Mouse (Mus musculus): ENCODE measurements at regions not wholly inside any gene's neighbourhood (a gene's known extent, or its start where the extent isn't known, plus 50 kb on each side); places are given as distances from the start of the nearest gene placed in this dataset.
A peak's percentile ranks its signal among the peaks of the same experiment; 100 is the strongest.
"Not testable (repeated sequence)": the region's sequence is repeated elsewhere in the genome, so short reads cannot be mapped to it uniquely, and the experiment has no call there.

GRCm38 (mm10) chr13:68049731-68050130 is 186.6 kb downstream of the BC048507 start:
- not testable (repeated sequence) for H3K27me3 ChIP-seq (replicated peaks; ENCODE audit: control insufficient read depth, insufficient read depth, low read length); H3K9me3 ChIP-seq (ENCODE audit: control insufficient read depth); H3K4me2 ChIP-seq (replicated peaks; ENCODE audit: low read depth); H3K36me3 ChIP-seq (ENCODE audit: control insufficient read depth, insufficient read depth); ATAC-seq; H3K9ac ChIP-seq (ENCODE audit: low read depth, low read length); H3K27ac ChIP-seq (ENCODE audit: low read depth, low read length); H3K4me3 ChIP-seq (ENCODE audit: low read depth, low read length); H3K4me1 ChIP-seq (replicated peaks; ENCODE audit: control insufficient read depth, insufficient read depth, low read length)
- TF ChIP-seq CTCF (IDR thresholded peaks at IDR 0.05; ENCODE audit: low read depth), result peak; percentile 41
- 17% methylated on average over 8 of the region's 8 CpGs for WGBS

DNA sequence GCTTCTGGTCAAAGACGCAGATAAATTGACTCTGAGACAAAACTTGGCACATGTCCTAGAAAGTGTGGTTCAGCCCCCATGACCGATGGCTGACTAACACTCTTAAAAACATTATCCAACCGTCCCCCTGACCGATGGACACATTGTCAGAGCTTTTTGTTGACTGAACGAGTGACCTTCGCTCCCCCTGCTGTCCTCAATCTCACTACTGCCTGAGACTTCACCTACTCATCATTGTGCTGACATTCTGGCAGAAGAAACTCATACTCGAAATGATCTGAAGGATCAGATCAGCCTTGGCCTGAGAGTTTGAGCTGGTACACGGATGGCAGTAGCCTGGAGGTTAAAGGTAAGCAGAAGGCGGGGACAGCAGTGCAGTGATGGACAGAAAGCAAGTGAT is 230.2 kb downstream of the BC048507 start:
- not testable (repeated sequence) for H3K4me1 ChIP-seq (replicated peaks; ENCODE audit: control insufficient read depth, insufficient read depth, low read length); H3K4me2 ChIP-seq (replicated peaks; ENCODE audit: low read depth); H3K36me3 ChIP-seq (ENCODE audit: control insufficient read depth, insufficient read depth); H3K4me3 ChIP-seq (ENCODE audit: low read depth, low read length); H3K9ac ChIP-seq (ENCODE audit: low read depth, low read length); ATAC-seq; H3K27me3 ChIP-seq (replicated peaks; ENCODE audit: control insufficient read depth, insufficient read depth, low read length); H3K9me3 ChIP-seq (ENCODE audit: control insufficient read depth); H3K27ac ChIP-seq (ENCODE audit: low read depth, low read length)
- 67% methylated on average over 5 of the region's 9 CpGs for WGBS

GRCm38 (mm10) chr13:68116786-68117185 is 253.7 kb downstream of the BC048507 start:
- not testable (repeated sequence) for H3K9me3 ChIP-seq (ENCODE audit: control insufficient read depth); H3K36me3 ChIP-seq (ENCODE audit: control insufficient read depth, insufficient read depth); H3K4me2 ChIP-seq (replicated peaks; ENCODE audit: low read depth); H3K4me1 ChIP-seq (replicated peaks; ENCODE audit: control insufficient read depth, insufficient read depth, low read length); H3K27ac ChIP-seq (ENCODE audit: low read depth, low read length); H3K9ac ChIP-seq (ENCODE audit: low read depth, low read length); H3K27me3 ChIP-seq (replicated peaks; ENCODE audit: control insufficient read depth, insufficient read depth, low read length); H3K4me3 ChIP-seq (ENCODE audit: low read depth, low read length); ATAC-seq
- WGBS, result 83% methylated on average over 5 of the region's 5 CpGs

Data from intestine, postnatal 0 days (tissue).